Mouse (Mus musculus) small intestine, adult 2 months (tissue): ENCODE results near the gene S100a5. TPM values are rescaled to one million over a fixed set of nuclear protein-coding genes. Genes with fewer than 3 reads are reported as not detected.

Experiments
- H3K27ac ChIP-seq: fragments of 200-500 bp; 2 replicates; pipeline ENCODE4 v1.5.1; 2012; ENCODE audit warnings: low read depth, low read length, control low read depth, inconsistent platforms; ENCODE audit not compliant: insufficient read depth
- H3K27me3 ChIP-seq: fragments of 200-500 bp; 2 replicates; pipeline ENCODE4 v1.6.1; 2012; ENCODE audit warnings: mild to moderate bottlenecking, moderate library complexity, low read length, inconsistent platforms; ENCODE audit not compliant: control insufficient read depth, insufficient read depth
- H3K36me3 ChIP-seq: fragments of 200-500 bp; 2 replicates; pipeline ENCODE4 v1.6.1; 2012; ENCODE audit warnings: mild to moderate bottlenecking, low read length, control low read depth, inconsistent platforms; ENCODE audit not compliant: control insufficient read depth, insufficient read depth
- H3K4me1 ChIP-seq: fragments of 200-500 bp; 2 replicates; pipeline ENCODE4 v1.6.1; 2012; ENCODE audit warnings: low read length, inconsistent platforms, mixed read lengths; ENCODE audit not compliant: control insufficient read depth, insufficient read depth, insufficient read length
- H3K4me3 ChIP-seq: fragments of 200-500 bp; 2 replicates; pipeline ENCODE4 v1.5.1; 2012; ENCODE audit warnings: low read depth, mild to moderate bottlenecking, control low read depth, inconsistent platforms, low read length, moderate library complexity
- CTCF ChIP-seq: fragments of 200-500 bp; IDR thresholded peaks from 2 replicates; pipeline ENCODE4 v1.5.1; 2012; ENCODE audit warnings: low read depth, mild to moderate bottlenecking, control low read depth, inconsistent platforms, low read length, moderate library complexity, mixed read lengths; ENCODE audit not compliant: insufficient replicate concordance, insufficient read length; ENCODE audit errors: extremely low read depth
- POLR2A ChIP-seq: fragments of 200-500 bp; IDR thresholded peaks from 2 replicates; pipeline ENCODE4 v1.6.1; 2012; ENCODE audit warnings: low read depth, mild to moderate bottlenecking, control low read depth, inconsistent platforms, low read length, moderate library complexity
- polyA plus RNA-seq: library from polyadenylated mRNA; depleted of rRNA; stranded (reverse); fragments of >200 nt; gene quantifications from 2 replicates; pipeline ENCODE4 v1.2.3, GENCODE M21; 2012; rRNA removed

Gene S100a5
- polyA plus RNA-seq, 1 experiment, result not detected

DNA sequence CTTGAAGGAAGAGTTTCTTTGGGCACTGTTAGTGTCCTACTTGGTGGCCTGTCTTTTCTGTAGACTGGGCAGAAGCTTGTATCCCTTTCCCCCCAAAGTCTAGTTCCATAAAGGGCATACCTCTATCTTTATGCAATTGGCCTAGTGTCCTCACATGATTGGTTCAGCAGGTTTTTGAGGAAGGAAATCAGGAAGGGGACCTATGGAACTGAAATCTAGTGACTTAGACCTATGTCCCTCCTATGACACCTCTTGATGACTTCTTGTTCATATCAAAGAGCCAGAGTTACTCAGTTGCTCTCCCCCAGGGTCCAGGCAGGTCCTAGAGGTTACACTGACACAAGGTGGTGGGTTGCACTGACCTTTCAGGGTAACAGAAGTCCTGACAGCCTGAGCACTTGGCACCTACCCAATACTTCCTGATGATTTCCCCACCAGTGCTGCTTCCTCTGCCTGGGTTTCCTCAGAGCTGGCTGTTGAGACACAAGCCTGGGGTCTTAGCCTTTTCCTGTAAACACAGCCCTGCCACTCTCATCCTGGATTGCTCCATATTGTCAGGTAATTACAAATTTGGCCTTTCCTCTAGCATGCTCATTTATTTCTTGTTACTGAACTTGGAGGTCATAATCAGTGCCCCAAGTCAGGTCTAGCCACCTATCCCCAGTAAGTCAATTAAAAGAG, 51.2 kb downstream of the S100a5 start:
- TF ChIP-seq POLR2A (no peak), CTCF (no peak)
- no peak overlapping the region for H3K4me3 ChIP-seq
- no peaks in the 10 kb centered on the region for H3K27me3 ChIP-seq
- H3K36me3 ChIP-seq, result no peaks in the 10 kb centered on the region
- no peaks in the 10 kb centered on the region for H3K4me1 ChIP-seq
- no peak overlapping the region for H3K27ac ChIP-seq

Other genes starting within 250 kb of the S100a5 start
- 3.7 and 5.9 TPM in 2 replicates for gene Slc27a3, start 218.6 kb upstream of the S100a5 start, polyA plus RNA-seq
- 13.6 and 22.4 TPM in 2 replicates for gene Ints3, start 174.9 kb upstream of the S100a5 start, polyA plus RNA-seq
- 5.1 and 5.9 TPM in 2 replicates for gene Npr1, start 142.7 kb upstream of the S100a5 start, polyA plus RNA-seq
- gene Ilf2, start 132.4 kb upstream of the S100a5 start, polyA plus RNA-seq, result 4.3 and 5.9 TPM in 2 replicates
- gene Snapin, start 117.5 kb upstream of the S100a5 start, polyA plus RNA-seq, result 3.4 and 7.1 TPM in 2 replicates
- 14.3 and 22.3 TPM in 2 replicates for gene Chtop, start 99.0 kb upstream of the S100a5 start, polyA plus RNA-seq
- gene S100a1, start 94.1 kb upstream of the S100a5 start, polyA plus RNA-seq, result 20.2 and 26.8 TPM in 2 replicates
- 8.5 and 9.7 TPM in 2 replicates for gene S100a13, start 94.1 kb upstream of the S100a5 start, polyA plus RNA-seq
- gene S100a14, start 81.7 kb upstream of the S100a5 start, polyA plus RNA-seq, result 1.3 and 2.8 TPM in 2 replicates
- 44.9 and 65.1 TPM in 2 replicates for gene S100a16, start 71.3 kb upstream of the S100a5 start, polyA plus RNA-seq
- not detected in 2 replicates for gene S100a3, start 47.9 kb upstream of the S100a5 start, polyA plus RNA-seq
- not detected in 2 replicates for gene S100a2, start 18.3 kb upstream of the S100a5 start, polyA plus RNA-seq
- not detected in 2 replicates for gene Gm42674, start 6.6 kb upstream of the S100a5 start, polyA plus RNA-seq
- gene S100a4, start 4.8 kb upstream of the S100a5 start, polyA plus RNA-seq, result 1.8 and 3.7 TPM in 2 replicates
- 234 and 369 TPM in 2 replicates for gene S100a6, start 4.4 kb downstream of the S100a5 start, polyA plus RNA-seq
- gene S100a7a, start 45.5 kb downstream of the S100a5 start, polyA plus RNA-seq, result 0.11 TPM in 1 of 2 replicates, not detected in the other
- 0.29 TPM in 1 of 2 replicates, not detected in the other for gene S100a8, start 60.5 kb downstream of the S100a5 start, polyA plus RNA-seq
- gene S100a9, start 87.2 kb downstream of the S100a5 start, polyA plus RNA-seq, result 0.44 TPM in 1 of 2 replicates, not detected in the other
- not detected in 2 replicates for gene Pglyrp4, start 118.4 kb downstream of the S100a5 start, polyA plus RNA-seq
- not detected in 2 replicates for gene Gm5849, start 169.4 kb downstream of the S100a5 start, polyA plus RNA-seq